Comparison of ENCODE assay signal across 8 mouse cellular contexts in genomic region chr2:29827709-29828024, GRCm38 (mm10). TPM values are rescaled to one million over a fixed set of nuclear protein-coding genes. Genes with fewer than 3 reads are reported as not detected.
A peak's percentile ranks its signal among the peaks of the same experiment; 100 is the strongest.
DNase-seq lines count a peak whose midpoint lies in the region; ATAC-seq and TF ChIP-seq lines count a peak whose summit lies in the region.

No protein-coding gene starts in this region.

- H3K9ac ChIP-seq in lung, embryonic 15.5 days: peak overlapping the region; percentile 88
- H3K9ac ChIP-seq in limb, embryonic 14.5 days (ENCODE audit: low read depth, low read length, severe bottlenecking): peak overlapping the region; percentile 73

- peak overlapping the region; percentile 57; the same call in 1 of the 2 replicates for H3K27ac ChIP-seq in lung, embryonic 15.5 days
- H3K27ac ChIP-seq in limb, embryonic 14.5 days (replicated peaks; ENCODE audit: low read depth, low read length): 0 out of 2 replicates have a peak overlapping the region, but pooled peaks have one; percentile 30
- H3K27ac ChIP-seq in olfactory bulb, adult 2 months (ENCODE audit: insufficient read depth, low read depth, low read length): peak overlapping the region; percentile 1; the same call in 1 of the 2 replicates

- DNase-seq in lung, postnatal 4 days: no peak
- DNase-seq in limb, embryonic 14.5 days (ENCODE audit: low spot score): no peak
- DNase-seq in spleen, adult 18-20 months: no peak
- DNase-seq in layer of hippocampus, adult 18-20 months (ENCODE audit: low spot score in 2 of 2): no peak
- DNase-seq in frontal cortex, adult 2 months (ENCODE audit: extremely low spot score in 1 of 2, low spot score in 1 of 2): no peak

- no peaks in the 10 kb centered on the region for H3K27me3 ChIP-seq in lung, embryonic 15.5 days
- H3K27me3 ChIP-seq in limb, embryonic 14.5 days (ENCODE audit: control insufficient read depth, insufficient read depth, low read length): no peaks in the 10 kb centered on the region

- WGBS in lung, embryonic 15.5 days: 3% methylated on average over 12 of the region's 12 CpGs
- WGBS in limb, embryonic 14.5 days: 3% methylated on average over 12 of the region's 12 CpGs
- 3% methylated on average over 12 of the region's 12 CpGs for WGBS in olfactory bulb, adult 2 months

- TF ChIP-seq CTCF in olfactory bulb, adult 2 months (IDR thresholded peaks at IDR 0.05; ENCODE audit: insufficient read depth, low read depth, low read length): no peak

- peak overlapping the region; percentile 84 for H3K4me2 ChIP-seq in lung, embryonic 15.5 days
- H3K4me2 ChIP-seq in limb, embryonic 14.5 days (replicated peaks; ENCODE audit: low read depth, low read length, severe bottlenecking): peak overlapping the region; percentile 71

- no peak for ATAC-seq in lung, embryonic 15.5 days (ENCODE audit: borderline replicate concordance, extremely low read depth, low FRiP score, low TSS enrichment)
- peak; percentile 5; the same call in 1 of the 2 replicates for ATAC-seq in erythroid progenitor cell, adult 5-6 weeks (replicated peaks; ENCODE audit: low FRiP score, poor library complexity, severe bottlenecking)
- no peak for ATAC-seq in limb, embryonic 14.5 days (ENCODE audit: low FRiP score, low read depth)

- no peak for TF ChIP-seq POLR2A in limb, embryonic 14.5 days (IDR thresholded peaks at IDR 0.05; ENCODE audit: borderline replicate concordance, extremely low read depth, insufficient read depth, insufficient read length)
- no peak for TF ChIP-seq POLR2A in olfactory bulb, adult 2 months (IDR thresholded peaks at IDR 0.05; ENCODE audit: insufficient read depth, low read depth, low read length)

- H3K9me3 ChIP-seq in lung, embryonic 15.5 days: no peaks in the 10 kb centered on the region
- no peaks in the 10 kb centered on the region for H3K9me3 ChIP-seq in limb, embryonic 14.5 days (ENCODE audit: control insufficient read depth, low read length)

- peaks cover 2% of the 10 kb centered on the region; the same call in 1 of the 2 replicates for H3K36me3 ChIP-seq in lung, embryonic 15.5 days
- peaks cover 7% of the 10 kb centered on the region for H3K36me3 ChIP-seq in limb, embryonic 14.5 days (ENCODE audit: control insufficient read depth, insufficient read depth, low read length)

- peaks cover 17% of the 10 kb centered on the region for H3K4me1 ChIP-seq in lung, embryonic 15.5 days
- H3K4me1 ChIP-seq in limb, embryonic 14.5 days (ENCODE audit: control insufficient read depth, insufficient read depth, low read length): peaks cover 8% of the 10 kb centered on the region; the same call in 1 of the 2 replicates
- H3K4me1 ChIP-seq in olfactory bulb, adult 2 months (ENCODE audit: control insufficient read depth, insufficient read depth, low read length): no peaks in the 10 kb centered on the region

- peak overlapping the region; percentile 98 for H3K4me3 ChIP-seq in lung, embryonic 15.5 days
- peak overlapping the region; percentile 85 for H3K4me3 ChIP-seq in limb, embryonic 14.5 days (replicated peaks; ENCODE audit: low read length)
- peak overlapping the region; percentile 65 for H3K4me3 ChIP-seq in olfactory bulb, adult 2 months (ENCODE audit: insufficient read depth, low read depth, low read length)

RNA-seq across cellular contexts. Expression of gene Urm1, which starts 7.8 kb away (rescaled TPM):
- polyA plus RNA-seq in lung, embryonic 15.5 days (2015; fragmentation: Nextera tagmentation; extraction: Ambion mirVana): 22.0 and 27.2 TPM in 2 replicates
- 13.7 and 26.8 TPM in 2 replicates for total RNA-seq in erythroid progenitor cell, adult 5-6 weeks (2015; ENCODE audit: low replicate concordance)
- total RNA-seq in erythroid progenitor cell, adult 5-6 weeks (2017; ENCODE audit: low replicate concordance): 4.5 and 4.6 TPM in 2 replicates
- 68.3 and 87.6 TPM in 2 replicates for polyA plus RNA-seq in limb, embryonic 14.5 days (2012; rRNA removed)
- 26.3 and 28.3 TPM in 2 replicates for polyA plus RNA-seq in limb, embryonic 14.5 days (2014; fragmentation: Nextera tagmentation; extraction: Ambion mirVana)
- polyA plus RNA-seq in olfactory bulb, adult 2 months (2012; ENCODE audit: insufficient read depth, insufficient read length, low replicate concordance, missing spikeins): not detected in 2 replicates
- total RNA-seq in layer of hippocampus, adult 18-20 months (2021): 10 to 100 TPM; 44.5 to 50.7 TPM
- 56.4 and 68.3 TPM in 2 replicates for polyA plus RNA-seq in frontal cortex, adult 2 months (2012; rRNA removed)

RNA-seq across cellular contexts. Expression of gene Slc27a4, which starts 25.2 kb away (rescaled TPM):
- 14.9 and 15.4 TPM in 2 replicates for polyA plus RNA-seq in lung, embryonic 15.5 days (2015; fragmentation: Nextera tagmentation; extraction: Ambion mirVana)
- total RNA-seq in erythroid progenitor cell, adult 5-6 weeks (2015; ENCODE audit: low replicate concordance): 2.5 and 4.6 TPM in 2 replicates
- 1.4 and 2.0 TPM in 2 replicates for total RNA-seq in erythroid progenitor cell, adult 5-6 weeks (2017; ENCODE audit: low replicate concordance)
- polyA plus RNA-seq in limb, embryonic 14.5 days (2012; rRNA removed): 24.0 and 29.7 TPM in 2 replicates
- 17.1 and 17.7 TPM in 2 replicates for polyA plus RNA-seq in limb, embryonic 14.5 days (2014; fragmentation: Nextera tagmentation; extraction: Ambion mirVana)
- not detected in 2 replicates for polyA plus RNA-seq in olfactory bulb, adult 2 months (2012; ENCODE audit: insufficient read depth, insufficient read length, low replicate concordance, missing spikeins)
- total RNA-seq in layer of hippocampus, adult 18-20 months (2021): 10 to 100 TPM; 66.1 to 66.4 TPM
- 60.2 and 65.3 TPM in 2 replicates for polyA plus RNA-seq in frontal cortex, adult 2 months (2012; rRNA removed)

RNA-seq across cellular contexts. Expression of gene Trub2, which starts 39.4 kb away (rescaled TPM):
- 38.0 and 38.4 TPM in 2 replicates for polyA plus RNA-seq in lung, embryonic 15.5 days (2015; fragmentation: Nextera tagmentation; extraction: Ambion mirVana)
- 10.8 and 14.7 TPM in 2 replicates for total RNA-seq in erythroid progenitor cell, adult 5-6 weeks (2015; ENCODE audit: low replicate concordance)
- 17.4 and 27.7 TPM in 2 replicates for total RNA-seq in erythroid progenitor cell, adult 5-6 weeks (2017; ENCODE audit: low replicate concordance)
- polyA plus RNA-seq in limb, embryonic 14.5 days (2012; rRNA removed): 45.8 and 49.2 TPM in 2 replicates
- polyA plus RNA-seq in limb, embryonic 14.5 days (2014; fragmentation: Nextera tagmentation; extraction: Ambion mirVana): 24.2 and 29.5 TPM in 2 replicates
- not detected in 2 replicates for polyA plus RNA-seq in olfactory bulb, adult 2 months (2012; ENCODE audit: insufficient read depth, insufficient read length, low replicate concordance, missing spikeins)
- 10 to 100 TPM; 40.8 to 41.4 TPM for total RNA-seq in layer of hippocampus, adult 18-20 months (2021)
- polyA plus RNA-seq in frontal cortex, adult 2 months (2012; rRNA removed): 37.5 and 40.1 TPM in 2 replicates

RNA-seq across cellular contexts. Expression of gene Coq4, which starts 40.4 kb away (rescaled TPM):
- polyA plus RNA-seq in lung, embryonic 15.5 days (2015; fragmentation: Nextera tagmentation; extraction: Ambion mirVana): 28.3 and 30.3 TPM in 2 replicates
- total RNA-seq in erythroid progenitor cell, adult 5-6 weeks (2015; ENCODE audit: low replicate concordance): 2.2 TPM in 1 of 2 replicates, not detected in the other
- 2.6 and 6.1 TPM in 2 replicates for total RNA-seq in erythroid progenitor cell, adult 5-6 weeks (2017; ENCODE audit: low replicate concordance)
- 27.2 and 31.6 TPM in 2 replicates for polyA plus RNA-seq in limb, embryonic 14.5 days (2012; rRNA removed)
- 29.4 and 34.1 TPM in 2 replicates for polyA plus RNA-seq in limb, embryonic 14.5 days (2014; fragmentation: Nextera tagmentation; extraction: Ambion mirVana)
- not detected in 2 replicates for polyA plus RNA-seq in olfactory bulb, adult 2 months (2012; ENCODE audit: insufficient read depth, insufficient read length, low replicate concordance, missing spikeins)
- 10 to 100 TPM; 22.4 to 25.2 TPM for total RNA-seq in layer of hippocampus, adult 18-20 months (2021)
- polyA plus RNA-seq in frontal cortex, adult 2 months (2012; rRNA removed): 42.3 and 42.7 TPM in 2 replicates

RNA-seq across cellular contexts. Expression of gene Cercam, which starts 41.3 kb away (rescaled TPM):
- polyA plus RNA-seq in lung, embryonic 15.5 days (2015; fragmentation: Nextera tagmentation; extraction: Ambion mirVana): 12.2 and 12.9 TPM in 2 replicates
- total RNA-seq in erythroid progenitor cell, adult 5-6 weeks (2015; ENCODE audit: low replicate concordance): 44.9 and 66.3 TPM in 2 replicates
- total RNA-seq in erythroid progenitor cell, adult 5-6 weeks (2017; ENCODE audit: low replicate concordance): 36.4 and 48.1 TPM in 2 replicates
- 53.7 and 75.9 TPM in 2 replicates for polyA plus RNA-seq in limb, embryonic 14.5 days (2012; rRNA removed)
- polyA plus RNA-seq in limb, embryonic 14.5 days (2014; fragmentation: Nextera tagmentation; extraction: Ambion mirVana): 24.8 and 28.1 TPM in 2 replicates
- polyA plus RNA-seq in olfactory bulb, adult 2 months (2012; ENCODE audit: insufficient read depth, insufficient read length, low replicate concordance, missing spikeins): not detected in 2 replicates
- 1 to 10 TPM; 7.5 to 9.0 TPM for total RNA-seq in layer of hippocampus, adult 18-20 months (2021)
- 15.9 and 16.2 TPM in 2 replicates for polyA plus RNA-seq in frontal cortex, adult 2 months (2012; rRNA removed)

Comparison
In these comparisons a context has a peak if more than half of its experiments do, and no peak if none do; other contexts are left out.
1. H3K27ac ChIP-seq: peak in every context shown above with its lines; median percentile 57 in lung, embryonic 15.5 days; 30 in limb, embryonic 14.5 days; 1 in olfactory bulb, adult 2 months.
2. RNA of gene Urm1, which starts 7.8 kb away (polyA plus RNA-seq): 56.4 to 68.3 TPM in frontal cortex, adult 2 months, 26.3 to 87.6 TPM in limb, embryonic 14.5 days and 22.0 to 27.2 TPM in lung, embryonic 15.5 days; not detected in olfactory bulb, adult 2 months; every median in the first group is over 10 times any median in the second.
3. Peak in every context shown above with its lines, with median percentiles within 50 percentile points of each other: H3K4me3 ChIP-seq.